In genomic region chr9:42091561-42091960, GRCm38 (mm10) we compare ENCODE assay signal across 23 mouse cellular contexts.
"Had no signal": no experiment of that assay in that cellular context is flagged by ENCODE, and none has a peak within 500 bp of the region (broad histone marks: within the 10 kb centered on the region; RNA-seq: fewer than 3 reads in every experiment).

No protein-coding gene starts in this region.

- H3K27ac ChIP-seq: heart, embryonic 10.5 days; hindbrain, embryonic 10.5 days; hindbrain, embryonic 12.5 days; hindbrain, embryonic 14.5 days; intestine, embryonic 15.5 days; limb, embryonic 13.5 days; limb, embryonic 15.5 days; liver, embryonic 12.5 days; liver, embryonic 14.5 days had no signal

- ATAC-seq: forebrain, postnatal 0 days; hindbrain, embryonic 16.5 days; inflammation-experienced regulatory T-cells, adult 6 months; intestine, embryonic 15.5 days; liver, embryonic 12.5 days had no signal

- H3K9ac ChIP-seq: forebrain, postnatal 0 days; heart, embryonic 12.5 days; hindbrain, embryonic 12.5 days; hindbrain, embryonic 14.5 days; intestine, embryonic 15.5 days; limb, embryonic 13.5 days; limb, embryonic 15.5 days; liver, embryonic 12.5 days; liver, embryonic 14.5 days had no signal

- H3K9me3 ChIP-seq: heart, embryonic 10.5 days; heart, embryonic 12.5 days; hindbrain, embryonic 10.5 days; hindbrain, embryonic 12.5 days; intestine, embryonic 15.5 days; limb, embryonic 13.5 days; limb, embryonic 15.5 days; liver, embryonic 12.5 days had no signal

- H3K4me2 ChIP-seq: heart, embryonic 12.5 days; hindbrain, embryonic 12.5 days; hindbrain, embryonic 14.5 days; intestine, embryonic 15.5 days; limb, embryonic 13.5 days; limb, embryonic 15.5 days; liver, embryonic 12.5 days had no signal

- DNase-seq: forebrain, postnatal 0 days; heart, adult 18-20 months; heart, postnatal 10 days; heart, postnatal 4 days; kidney, adult 18-20 months; kidney, adult 8-10 months; kidney, postnatal 14 days; kidney, postnatal 36 days; layer of hippocampus, adult 9-11 months; layer of hippocampus, postnatal 36 days; left cerebral cortex, postnatal 4 days had no signal

- H3K27me3 ChIP-seq: heart, embryonic 12.5 days; hindbrain, embryonic 12.5 days; intestine, embryonic 15.5 days; limb, embryonic 13.5 days; limb, embryonic 15.5 days; liver, embryonic 12.5 days had no signal

- H3K4me3 ChIP-seq: heart, embryonic 10.5 days; heart, embryonic 12.5 days; hindbrain, embryonic 10.5 days; hindbrain, embryonic 12.5 days; intestine, embryonic 15.5 days; limb, embryonic 13.5 days; limb, embryonic 15.5 days; liver, embryonic 12.5 days had no signal

- H3K36me3 ChIP-seq: heart, embryonic 12.5 days; hindbrain, embryonic 10.5 days; hindbrain, embryonic 12.5 days; intestine, embryonic 15.5 days; limb, embryonic 15.5 days; liver, embryonic 12.5 days had no signal

- H3K4me1 ChIP-seq: hindbrain, embryonic 10.5 days; hindbrain, embryonic 12.5 days; liver, embryonic 12.5 days had no signal
